Mouse (Mus musculus) cerebellum, adult 8-10 months (tissue): ENCODE measurements around the gene Ghr.

Experiments
- DNase-seq: peaks from one replicate; pipeline ENCODE4 v3.0.0; 2022

Gene Ghr

GRCm38 (mm10) chr15:3582807-3583636 is at the start of gene Ghr:
TSS of gene Ghr (minus strand) at chr15:3583492.
- DNase-seq: peak; percentile 80

DNA sequence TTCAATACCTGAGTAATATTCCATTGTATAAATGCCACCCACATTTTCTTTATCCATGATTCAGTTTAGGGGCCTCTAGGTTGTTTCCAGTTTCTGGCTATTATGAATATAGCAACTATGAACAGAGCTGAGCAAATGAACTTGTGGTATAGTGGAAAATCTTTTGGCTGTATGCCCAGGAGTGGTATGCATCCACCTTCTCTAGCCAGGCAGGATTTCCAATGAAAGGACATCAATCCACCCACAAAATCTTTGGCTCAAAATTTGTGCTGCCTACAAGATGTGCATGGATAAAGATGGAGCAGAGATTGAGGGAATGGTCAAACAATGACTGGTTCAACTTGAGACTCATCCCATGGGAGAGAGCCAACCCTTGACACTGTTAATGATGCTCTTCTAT is 39.5 kb upstream of the Ghr start:
- DNase-seq: no peak

DNA sequence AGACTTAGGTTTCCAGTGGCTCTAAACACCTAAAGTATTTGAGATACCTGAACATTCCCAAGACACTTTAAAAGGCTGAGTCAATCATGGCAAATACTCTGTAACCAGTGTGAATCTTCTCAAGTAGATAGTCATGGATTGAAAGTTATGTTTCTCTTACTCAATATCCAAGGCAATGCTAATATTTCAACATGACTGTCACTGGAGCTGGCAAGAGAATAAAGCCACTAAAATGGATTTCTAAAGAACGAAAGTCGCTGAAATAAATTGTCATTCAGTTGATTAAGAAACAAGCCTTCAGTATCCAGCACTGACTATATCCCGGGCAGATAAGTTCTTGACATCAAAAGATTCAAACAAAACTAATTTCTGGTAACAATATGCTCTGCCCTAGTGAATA is 37.1 kb upstream of the Ghr start:
- DNase-seq: no peak

GRCm38 (mm10) chr15:3618311-3618710 is 35.0 kb upstream of the Ghr start:
- no peak for DNase-seq

GRCm38 (mm10) chr15:3611961-3612360 is 28.7 kb upstream of the Ghr start:
- no peak for DNase-seq

GRCm38 (mm10) chr15:3607951-3608350 is 24.7 kb upstream of the Ghr start:
- no peak for DNase-seq

GRCm38 (mm10) chr15:3602098-3602486 is 18.8 kb upstream of the Ghr start:
- no peak for DNase-seq

GRCm38 (mm10) chr15:3601422-3602097 is 18.3 kb upstream of the Ghr start:
- no peak for DNase-seq

DNA sequence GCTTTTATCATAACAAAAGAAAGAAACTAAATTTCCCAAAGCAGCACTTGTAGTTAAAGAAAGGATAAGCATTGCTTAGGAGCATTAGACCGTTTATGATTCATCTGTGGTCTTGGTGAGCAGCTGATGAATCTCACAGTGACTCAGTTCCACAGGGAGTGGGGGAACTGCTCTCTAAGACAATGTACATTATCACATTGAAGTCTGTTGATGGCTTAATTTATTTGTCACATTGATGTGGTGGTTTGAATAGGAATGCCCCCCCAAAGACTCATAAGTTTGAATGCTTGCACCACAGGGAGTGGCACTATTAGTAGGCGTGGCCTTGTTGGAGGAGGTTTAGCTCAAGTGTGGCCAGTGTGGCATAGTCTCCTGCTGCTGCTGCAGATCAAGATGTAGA is 4.6 kb upstream of the Ghr start:
- DNase-seq: no peak

DNA sequence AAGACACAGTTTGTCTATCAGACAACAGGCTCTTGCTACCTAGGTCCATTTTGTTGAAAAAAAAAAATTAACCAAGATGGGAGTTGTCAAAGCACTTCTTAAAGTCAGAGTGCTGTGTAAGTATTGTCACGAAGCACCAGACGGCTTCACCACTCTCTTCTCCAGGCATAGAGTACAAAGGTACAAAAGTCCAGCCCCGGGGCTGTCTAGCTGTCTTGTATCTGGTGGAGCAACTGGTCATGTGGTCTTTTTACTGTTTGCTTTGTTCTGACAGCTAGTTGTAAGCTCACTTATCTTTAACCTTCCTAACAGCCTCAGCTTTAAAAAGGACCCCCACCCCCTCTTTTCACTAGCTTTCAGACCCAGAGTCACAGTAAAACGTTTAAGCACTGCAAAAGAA is 1.1 kb upstream of the Ghr start:
- DNase-seq: no peak

GRCm38 (mm10) chr15:3581861-3582806 is 1.2 kb downstream of the Ghr start:
- no peak for DNase-seq

- no peak for DNase-seq
These were observed 2.0 kb downstream of the Ghr start for GRCm38 (mm10) chr15:3581337-3581736.

GRCm38 (mm10) chr15:3580216-3580615 is 3.1 kb downstream of the Ghr start:
- DNase-seq: no peak

DNA sequence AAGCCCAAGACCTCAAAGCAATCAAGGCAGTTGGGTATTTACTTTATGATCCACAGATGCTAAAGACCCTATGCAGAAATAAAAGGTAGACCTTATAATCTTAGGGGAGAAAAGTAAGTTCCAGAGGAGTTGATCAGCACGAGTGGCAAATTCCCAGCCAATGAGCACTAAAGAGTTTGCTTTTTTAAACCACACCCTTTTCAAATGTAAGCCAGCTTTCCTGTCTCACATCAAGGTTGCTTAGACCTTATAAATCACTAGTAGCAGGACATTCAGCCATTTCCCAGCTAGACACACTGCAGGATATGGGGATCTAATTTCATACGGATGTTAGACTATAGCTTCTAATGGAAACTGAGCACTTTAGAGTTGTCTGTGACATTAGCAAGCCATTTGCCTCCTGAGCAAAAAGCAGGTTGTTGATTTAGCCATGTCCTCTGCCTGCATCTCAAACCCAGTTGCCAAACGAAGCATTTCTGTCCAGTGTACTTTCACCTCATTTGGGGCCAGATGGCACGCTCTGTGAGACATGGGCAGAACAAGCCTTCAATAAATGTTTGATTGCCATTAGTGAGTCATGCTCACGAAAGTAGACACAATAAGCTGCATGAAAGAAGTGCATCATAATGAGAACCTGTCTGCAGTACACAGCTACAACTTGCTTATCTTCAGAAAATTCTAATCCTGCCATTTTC is 4.9 kb downstream of the Ghr start:
- DNase-seq: no peak

- no peak for DNase-seq
These were observed 14.0 kb downstream of the Ghr start for GRCm38 (mm10) chr15:3569178-3569903.

DNA sequence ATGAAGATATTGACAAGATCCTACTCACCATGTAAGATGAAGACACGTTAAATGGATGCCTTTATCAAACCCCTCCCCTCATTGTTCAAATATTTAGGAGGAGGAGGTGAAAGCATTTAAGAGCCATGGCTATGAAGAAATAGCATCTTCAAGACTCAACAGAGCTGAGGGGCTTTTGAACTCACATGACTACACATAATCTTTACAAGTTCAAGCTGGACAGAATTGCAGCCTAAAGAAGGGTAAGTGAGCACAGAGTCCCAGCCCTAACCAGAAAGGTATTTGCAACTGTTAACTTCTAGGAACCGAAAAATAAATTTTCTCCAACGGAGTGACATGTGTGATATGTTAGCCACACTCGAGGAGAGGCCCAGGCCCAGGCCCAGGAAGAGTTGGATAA is 18.7 kb downstream of the Ghr start:
- DNase-seq: no peak

GRCm38 (mm10) chr15:3563929-3564516 is 19.3 kb downstream of the Ghr start:
- no peak for DNase-seq

GRCm38 (mm10) chr15:3563473-3563872 is 19.8 kb downstream of the Ghr start:
- no peak for DNase-seq

- no peak for DNase-seq
These were observed 24.8 kb downstream of the Ghr start for GRCm38 (mm10) chr15:3558524-3558923.

- DNase-seq: no peak
These were observed 39.0 kb downstream of the Ghr start for GRCm38 (mm10) chr15:3544289-3544688.

- no peak for DNase-seq
These were observed 46.9 kb downstream of the Ghr start for GRCm38 (mm10) chr15:3536309-3536900.
